Mouse (Mus musculus) stomach, postnatal 0 days (tissue): ENCODE data around the gene Hist2h4.

Experiments
- CTCF ChIP-seq: IDR thresholded peaks from 2 replicates; pipeline ENCODE4 v1.5.1; 2016; ENCODE audit warnings: antibody characterized with exemption, low read depth, mild to moderate bottlenecking, moderate library complexity
- EP300 ChIP-seq: optimal IDR thresholded peaks from 2 replicates; pipeline ENCODE3; 2016; ENCODE audit warnings: antibody characterized with exemption

- TF ChIP-seq EP300 (no peak), CTCF (no peak)
These were observed 7.1 kb downstream of the Hist2h4 start for GRCm38 (mm10) chr3:96255926-96256593.
